Mouse (Mus musculus) forebrain, embryonic 16.5 days (tissue): Measurements from ENCODE around the gene Alg1. TPM values are rescaled to one million over a fixed set of nuclear protein-coding genes. Genes with fewer than 3 reads are reported as not detected.

Experiments
- ATAC-seq: fragments of 200-750 bp; cut with Nextera tagmentation; 2 replicates; pipeline ENCODE4 v1.8.0; 2017; ENCODE audit warnings: mild to moderate bottlenecking, moderate library complexity
- H3K27ac ChIP-seq: fragments of 300-500 bp; sonication (generic); 2 replicates; pipeline ENCODE4 v1.5.1; 2014; ENCODE audit warnings: low read length, control low read depth
- H3K27me3 ChIP-seq: fragments of 300-500 bp; sonication (generic); replicated peaks from 2 replicates; pipeline ENCODE4 v1.6.1; 2014; ENCODE audit warnings: low read length; ENCODE audit not compliant: control insufficient read depth, insufficient read depth
- H3K36me3 ChIP-seq: fragments of 300-500 bp; sonication (generic); 2 replicates; pipeline ENCODE4 v1.6.1; 2014; ENCODE audit not compliant: control insufficient read depth, insufficient read depth
- H3K4me1 ChIP-seq: fragments of 300-500 bp; sonication (generic); replicated peaks from 2 replicates; pipeline ENCODE4 v1.6.1; 2014; ENCODE audit warnings: low read length; ENCODE audit not compliant: control insufficient read depth, insufficient read depth
- H3K4me2 ChIP-seq: fragments of 300-500 bp; sonication (generic); 2 replicates; pipeline ENCODE4 v1.6.1; 2014; ENCODE audit warnings: mild to moderate bottlenecking, low read length, control low read depth
- H3K4me3 ChIP-seq: fragments of 300-500 bp; sonication (generic); replicated peaks from 2 replicates; pipeline ENCODE4 v1.5.1; 2014; ENCODE audit warnings: mild to moderate bottlenecking, low read length, control low read depth
- H3K9ac ChIP-seq: fragments of 300-500 bp; sonication (generic); replicated peaks from 2 replicates; pipeline ENCODE4 v1.6.1; 2014; ENCODE audit warnings: low read depth, low read length, control low read depth
- H3K9me3 ChIP-seq: fragments of 300-500 bp; sonication (generic); 2 replicates; pipeline ENCODE4 v1.6.1; 2016; ENCODE audit warnings: low read length; ENCODE audit not compliant: control insufficient read depth
- WGBS: fragments of 180-500 bp; shearing (Covaris S2); extraction: QIAGEN DNeasy Blood & Tissue Kit; methylation state at CpG from one replicate; pipeline ENCODE4 v1.1.7; 2014; 5-methylcytosine and 5-hydroxymethylcytosine counted together
- polyA plus RNA-seq: library from polyadenylated mRNA; unstranded; fragments of >200 nt; fragmentation: Nextera tagmentation; extraction: Ambion mirVana; gene quantifications from 2 replicates; pipeline ENCODE4 v1.2.1, GENCODE M21; 2015

Gene Alg1
- polyA plus RNA-seq, 1 experiment from 2014 or later: 42.6 TPM

GRCm38 (mm10) chr16:5255081-5255740 is 21.8 kb downstream of the Alg1 start:
- WGBS: 2% methylated on average over 27 of the region's 27 CpGs
- peak; percentile 6; the same call in 1 of the 2 replicates for ATAC-seq
- Histone ChIP-seq H3K27ac (no peak overlapping the region), H3K4me3 (peak overlapping the region; percentile 57), H3K36me3 (no peaks in the 10 kb centered on the region), H3K4me2 (peak overlapping the region; percentile 62), H3K9me3 (no peaks in the 10 kb centered on the region), H3K9ac (peak overlapping the region; percentile 63), H3K27me3 (no peaks in the 10 kb centered on the region), H3K4me1 (peaks cover 16% of the 10 kb centered on the region)

DNA sequence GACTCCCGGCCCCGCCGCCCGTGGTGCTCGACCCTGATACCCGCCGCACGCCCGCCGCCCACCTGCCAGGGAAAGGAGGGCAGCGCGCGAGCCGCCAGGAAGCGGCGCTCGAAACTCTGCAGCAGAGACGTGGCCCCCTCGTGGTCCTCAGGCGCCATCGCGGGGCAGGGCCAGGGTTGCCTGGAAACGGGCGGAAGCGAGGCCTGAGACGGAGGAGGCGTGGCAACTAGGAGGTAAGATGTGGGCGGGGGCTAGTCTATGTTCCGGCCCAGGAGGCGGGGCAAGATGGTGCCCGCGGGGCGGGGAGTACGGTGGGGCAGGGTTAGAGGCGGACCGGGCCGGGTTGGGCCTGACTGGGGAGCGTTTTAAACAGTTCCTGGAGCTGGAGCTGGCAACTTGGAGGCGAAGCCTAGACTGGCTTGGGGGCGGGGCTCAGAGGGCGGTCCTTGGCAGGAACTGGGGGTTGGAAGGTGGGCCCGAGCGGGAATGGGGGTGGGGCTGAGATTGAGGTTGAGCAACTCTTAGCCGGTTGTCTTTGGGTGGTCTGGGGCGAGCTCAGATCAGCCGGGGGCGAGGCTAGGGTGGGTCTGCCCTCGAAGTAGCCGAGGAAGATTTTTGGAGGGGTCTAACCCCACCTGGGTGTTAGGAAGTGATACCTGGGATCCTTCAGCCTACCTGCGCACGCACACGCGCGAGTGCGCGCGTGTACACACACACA is 22.5 kb downstream of the Alg1 start, which contains the start of gene Eef2kmt:
Gene Eef2kmt (minus strand): TSS at position 205 of the 718 bp plus-strand sequence.
- H3K27ac ChIP-seq: no peak within 1 kb of the TSS
- peak within 1 kb of the TSS; percentile 62 for H3K4me2 ChIP-seq
- no peaks in the 10 kb centered on the region for H3K9me3 ChIP-seq
- H3K27me3 ChIP-seq: no peaks in the 10 kb centered on the region
- peaks cover 16% of the 10 kb centered on the region for H3K4me1 ChIP-seq
- WGBS: under 1% methylated on average over 52 of the region's 57 CpGs
- peak within 1 kb of the TSS; percentile 57 for H3K4me3 ChIP-seq
- no peaks in the 10 kb centered on the region for H3K36me3 ChIP-seq
- peak; percentile 98 for ATAC-seq
- H3K9ac ChIP-seq: peak within 1 kb of the TSS; percentile 63

DNA sequence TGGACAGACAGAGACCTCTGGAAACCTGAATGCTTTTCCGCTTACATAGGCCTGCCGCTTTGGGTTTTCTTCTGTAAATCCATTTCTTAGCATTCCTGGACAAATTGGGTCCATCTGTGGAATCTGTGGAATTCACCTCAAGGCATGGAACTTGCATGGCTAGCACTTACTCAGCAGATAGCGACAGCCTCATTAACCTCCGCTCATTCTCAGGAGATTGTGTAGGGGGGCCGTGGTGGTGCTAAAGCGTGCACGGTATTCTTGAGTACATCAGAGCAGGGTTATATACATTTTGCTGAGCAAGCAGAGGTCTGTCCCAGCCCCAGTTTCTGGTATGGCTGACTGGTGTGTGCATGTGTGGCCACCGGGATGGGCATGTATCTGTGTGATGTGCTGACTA is 29.7 kb downstream of the Alg1 start:
- Histone ChIP-seq H3K4me3 (no peak overlapping the region), H3K27me3 (no peaks in the 10 kb centered on the region), H3K9me3 (0 out of 2 replicates have a peak, but pooled peaks cover 5% of the 10 kb centered on the region), H3K9ac (no peak overlapping the region), H3K4me1 (no peaks in the 10 kb centered on the region), H3K36me3 (no peaks in the 10 kb centered on the region), H3K4me2 (no peak overlapping the region), H3K27ac (no peak overlapping the region)
- 92% methylated on average over 8 of the region's 8 CpGs for WGBS
- ATAC-seq: no peak

DNA sequence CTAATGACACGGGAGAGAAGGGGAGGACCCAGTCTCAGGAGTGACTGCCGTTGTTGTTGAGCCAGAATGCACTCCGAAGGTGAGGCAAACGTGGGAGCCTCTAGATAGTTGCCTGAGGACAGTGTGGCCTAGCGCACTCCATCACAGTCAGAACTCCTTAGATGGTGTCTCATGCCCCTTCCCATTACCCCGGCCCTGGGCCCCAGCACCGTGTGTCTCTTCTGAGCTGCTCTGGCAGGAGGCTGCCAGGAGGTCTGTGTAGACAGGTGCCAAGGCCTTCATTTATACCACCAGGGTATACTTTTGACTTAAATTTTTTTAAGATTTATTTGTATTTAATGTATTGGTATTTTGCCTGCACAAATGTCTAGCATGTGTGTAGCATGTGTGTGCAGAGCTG is 30.5 kb downstream of the Alg1 start:
- H3K9ac ChIP-seq: no peak overlapping the region
- no peak overlapping the region for H3K4me3 ChIP-seq
- 93% methylated on average over 7 of the region's 7 CpGs for WGBS

DNA sequence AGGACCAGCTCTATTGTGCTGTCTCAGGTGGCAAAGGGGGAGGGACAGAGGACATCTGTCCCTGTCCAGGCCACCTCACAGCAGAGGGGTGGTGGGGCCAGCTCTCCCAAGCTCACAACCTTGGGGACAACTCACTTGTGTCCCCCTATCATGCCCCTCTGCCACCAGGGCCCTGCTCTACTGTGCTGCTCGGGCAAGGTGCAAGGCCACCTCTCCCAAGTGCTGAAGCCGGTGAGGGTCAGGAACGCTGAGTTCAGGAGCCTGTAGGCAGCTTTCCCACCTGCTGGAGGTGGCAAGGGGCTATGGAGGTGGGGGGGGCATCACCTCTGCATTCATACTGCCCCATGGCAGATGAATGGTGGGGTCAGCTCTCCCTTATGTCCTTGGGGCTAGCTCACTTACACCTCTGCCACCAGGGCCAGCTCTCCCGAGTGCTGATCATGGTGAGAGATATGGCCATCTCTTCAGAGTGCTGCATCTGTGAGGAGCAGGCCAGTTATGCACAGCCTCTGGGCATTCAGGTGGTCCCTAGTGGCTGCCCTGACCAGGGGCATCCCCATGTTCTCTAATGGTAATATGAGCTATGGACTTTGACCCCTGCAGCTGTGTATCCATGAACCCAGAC is 38.1 kb downstream of the Alg1 start:
- no peak overlapping the region for H3K4me3 ChIP-seq
- no peak overlapping the region for H3K27ac ChIP-seq
- H3K4me2 ChIP-seq: no peak overlapping the region
- ATAC-seq: no peak
- WGBS: 94% methylated on average over 4 of the region's 4 CpGs
- no peaks in the 10 kb centered on the region for H3K9me3 ChIP-seq
- no peak overlapping the region for H3K9ac ChIP-seq
- H3K27me3 ChIP-seq: no peaks in the 10 kb centered on the region
- no peaks in the 10 kb centered on the region for H3K4me1 ChIP-seq
- no peaks in the 10 kb centered on the region for H3K36me3 ChIP-seq

More for the DNA sequence above, 30.5 kb downstream of the Alg1 start:
- Histone ChIP-seq H3K27ac (no peak overlapping the region), H3K27me3 (no peaks in the 10 kb centered on the region), H3K36me3 (no peaks in the 10 kb centered on the region), H3K4me2 (no peak overlapping the region), H3K9me3 (0 out of 2 replicates have a peak, but pooled peaks cover 5% of the 10 kb centered on the region), H3K4me1 (no peaks in the 10 kb centered on the region)
- ATAC-seq: no peak

DNA sequence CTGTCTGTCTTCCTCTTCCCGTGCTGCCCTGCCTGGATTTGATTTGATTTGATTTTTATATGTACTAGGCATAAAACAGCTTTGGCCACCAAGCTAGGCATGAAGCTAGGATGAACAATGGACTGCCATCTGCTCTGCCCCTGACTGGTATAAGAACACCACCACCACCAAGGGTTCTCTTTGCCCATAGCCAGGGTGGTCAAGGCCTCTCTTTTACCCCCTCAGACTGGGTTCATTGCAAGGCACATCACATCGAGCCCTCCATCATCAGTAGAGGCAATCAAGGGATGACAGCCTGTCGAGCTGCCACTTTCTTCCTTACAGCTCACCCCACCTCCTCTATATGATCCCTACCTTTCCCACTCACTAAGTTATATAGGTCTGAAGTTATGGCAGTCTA is 39.0 kb downstream of the Alg1 start:
- no peaks in the 10 kb centered on the region for H3K4me1 ChIP-seq
- H3K4me3 ChIP-seq: no peak overlapping the region
- no peaks in the 10 kb centered on the region for H3K36me3 ChIP-seq
- H3K9me3 ChIP-seq: no peaks in the 10 kb centered on the region
- 80% methylated on average over 3 of the region's 3 CpGs for WGBS
- no peak overlapping the region for H3K9ac ChIP-seq
- ATAC-seq: no peak
- H3K4me2 ChIP-seq: no peak overlapping the region
- no peaks in the 10 kb centered on the region for H3K27me3 ChIP-seq
- no peak overlapping the region for H3K27ac ChIP-seq

GRCm38 (mm10) chr16:5279571-5280222 is 46.3 kb downstream of the Alg1 start:
- WGBS: 68% methylated on average over 5 of the region's 5 CpGs
- no peak for ATAC-seq

GRCm38 (mm10) chr16:5282686-5283085 is 49.3 kb downstream of the Alg1 start:
- H3K36me3 ChIP-seq: no peaks in the 10 kb centered on the region

More at GRCm38 (mm10) chr16:5279571-5280222, 46.3 kb downstream of the Alg1 start:
- no peak overlapping the region for H3K27ac ChIP-seq
- H3K27me3 ChIP-seq: no peaks in the 10 kb centered on the region
- H3K4me1 ChIP-seq: no peaks in the 10 kb centered on the region
- H3K4me3 ChIP-seq: no peak overlapping the region
- H3K4me2 ChIP-seq: no peak overlapping the region
- no peaks in the 10 kb centered on the region for H3K9me3 ChIP-seq
- no peak overlapping the region for H3K9ac ChIP-seq
- no peaks in the 10 kb centered on the region for H3K36me3 ChIP-seq

DNA sequence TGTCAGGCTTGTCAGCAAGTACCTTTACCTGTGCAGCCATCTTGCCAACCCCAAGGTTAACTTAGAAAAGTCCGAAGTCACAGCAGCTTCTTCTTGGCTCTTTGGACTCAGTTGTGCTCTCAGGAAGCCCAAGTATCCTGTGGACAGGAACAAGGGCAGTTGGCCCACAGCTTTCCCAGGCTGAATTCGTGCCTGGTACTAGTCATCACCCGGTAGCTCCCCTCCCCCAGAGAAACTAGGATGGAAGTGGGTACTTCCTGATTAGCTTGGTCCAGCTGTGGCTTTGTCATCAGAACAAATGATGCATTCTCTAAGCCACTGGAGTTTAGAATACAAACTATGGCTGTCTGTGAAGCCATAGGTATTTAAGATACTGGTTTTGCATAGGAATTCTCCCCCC is 52.0 kb downstream of the Alg1 start:
- no peaks in the 10 kb centered on the region for H3K9me3 ChIP-seq
- no peaks in the 10 kb centered on the region for H3K36me3 ChIP-seq
- H3K27me3 ChIP-seq: no peaks in the 10 kb centered on the region
- 33% methylated on average over 3 of the region's 3 CpGs for WGBS
- H3K27ac ChIP-seq: no peak overlapping the region
- peaks cover 2% of the 10 kb centered on the region; the same call in 1 of the 2 replicates for H3K4me1 ChIP-seq
- H3K4me2 ChIP-seq: no peak overlapping the region
- no peak for ATAC-seq
- no peak overlapping the region for H3K4me3 ChIP-seq
- H3K9ac ChIP-seq: no peak overlapping the region

More at GRCm38 (mm10) chr16:5282686-5283085, 49.3 kb downstream of the Alg1 start:
- no peak overlapping the region for H3K27ac ChIP-seq
- peaks cover 2% of the 10 kb centered on the region; the same call in 1 of the 2 replicates for H3K4me1 ChIP-seq
- no peak for ATAC-seq
- H3K27me3 ChIP-seq: no peaks in the 10 kb centered on the region
- H3K9me3 ChIP-seq: no peaks in the 10 kb centered on the region
- no peak overlapping the region for H3K9ac ChIP-seq
- no peak overlapping the region for H3K4me3 ChIP-seq
- H3K4me2 ChIP-seq: no peak overlapping the region
- 89% methylated on average over 9 of the region's 9 CpGs for WGBS
